Mouse (Mus musculus) c-Kit-positive CD71-negative TER-119-negative erythroid progenitor cells, embryonic 14.5 days (primary cell): ENCODE results near the gene Pom121l2.

Source experiments
- DNase-seq: peaks from one replicate; pipeline ENCODE4 v3.0.0-alpha.2; 2013; ENCODE audit warnings: low read depth

Pom121l2 gene

DNA sequence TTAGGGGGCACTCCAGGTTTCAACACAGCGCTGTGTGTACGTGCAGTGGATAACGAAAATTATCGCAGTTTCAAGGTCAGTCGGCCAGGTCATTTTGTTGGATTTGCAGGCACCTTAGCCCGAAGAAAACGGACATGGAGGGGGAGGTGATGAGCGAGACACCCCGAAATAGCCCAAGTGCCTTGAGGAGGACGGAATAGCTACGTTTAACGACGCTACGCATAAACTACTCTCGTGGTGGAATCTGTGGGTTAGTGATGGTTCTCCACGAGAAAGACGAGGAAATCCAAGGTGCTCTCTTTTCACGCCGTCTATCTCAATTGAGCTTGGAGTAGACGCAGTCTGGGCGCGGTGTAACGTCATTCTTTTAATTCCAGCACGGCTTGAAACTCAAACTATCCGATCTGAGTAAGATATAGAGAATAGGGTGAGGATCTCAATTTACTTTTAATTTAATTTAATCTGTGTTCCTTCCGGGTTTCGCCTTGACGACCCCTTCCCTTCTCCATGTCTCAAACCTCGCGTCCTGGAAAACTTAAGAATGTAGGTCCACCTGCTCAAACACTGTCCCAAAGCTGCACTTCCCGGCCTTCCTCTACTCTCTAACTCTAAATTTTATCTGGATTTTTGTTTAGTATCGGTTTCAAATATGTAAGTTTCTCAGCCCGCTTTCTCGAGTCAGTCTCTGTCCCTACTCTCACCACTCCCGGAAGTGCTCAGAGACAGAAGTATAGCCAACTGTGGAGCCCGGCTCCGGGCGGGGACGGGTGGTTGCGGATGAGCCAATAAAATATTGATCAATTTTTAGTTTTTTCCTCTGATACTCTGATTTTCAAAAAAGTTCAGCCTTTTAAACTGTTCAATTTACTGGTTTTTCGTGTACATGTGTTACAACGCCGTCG lies 39.2 kb downstream of the Pom121l2 start:
- DNase-seq = no peak

DNA sequence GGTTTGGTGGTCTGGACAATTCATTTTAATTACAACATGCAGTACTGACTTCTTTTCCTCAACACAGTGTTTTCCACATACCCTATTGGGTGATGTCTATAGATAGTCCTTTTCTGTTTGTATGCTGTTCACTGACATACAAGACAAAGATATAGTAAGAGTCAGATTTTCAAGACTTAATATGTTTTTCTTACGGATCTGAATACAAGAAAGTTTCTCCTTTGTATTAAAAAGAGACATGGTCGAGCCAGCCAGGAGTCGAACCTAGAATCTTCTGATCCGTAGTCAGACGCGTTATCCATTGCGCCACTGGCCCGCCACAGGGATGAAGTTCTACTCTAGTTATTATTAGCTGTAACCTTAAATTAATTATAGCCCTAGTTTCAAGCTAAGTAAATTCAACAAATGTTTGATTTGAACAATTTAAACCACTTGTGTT lies 39.9 kb downstream of the Pom121l2 start:
- DNase-seq = no peak

DNA sequence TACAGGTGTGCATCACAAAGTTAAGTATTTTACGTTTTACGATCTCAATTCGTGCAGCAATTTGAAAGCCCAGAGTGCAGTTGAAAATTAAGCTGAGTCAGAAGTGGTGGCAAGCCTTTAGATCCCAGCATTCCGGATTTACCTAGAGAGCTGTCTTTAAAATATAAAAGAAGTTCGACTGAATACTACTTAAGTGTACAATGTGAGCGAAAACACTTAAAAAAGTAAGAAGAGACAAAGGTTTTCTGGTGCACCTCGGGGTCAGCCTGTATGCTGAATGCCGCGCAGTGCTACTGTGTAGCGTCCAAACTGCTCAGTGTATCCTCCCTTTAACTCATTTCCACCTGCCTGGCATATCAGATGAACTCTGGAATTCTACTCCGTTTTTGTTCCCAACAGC lies 40.6 kb downstream of the Pom121l2 start:
- no peak for DNase-seq

DNA sequence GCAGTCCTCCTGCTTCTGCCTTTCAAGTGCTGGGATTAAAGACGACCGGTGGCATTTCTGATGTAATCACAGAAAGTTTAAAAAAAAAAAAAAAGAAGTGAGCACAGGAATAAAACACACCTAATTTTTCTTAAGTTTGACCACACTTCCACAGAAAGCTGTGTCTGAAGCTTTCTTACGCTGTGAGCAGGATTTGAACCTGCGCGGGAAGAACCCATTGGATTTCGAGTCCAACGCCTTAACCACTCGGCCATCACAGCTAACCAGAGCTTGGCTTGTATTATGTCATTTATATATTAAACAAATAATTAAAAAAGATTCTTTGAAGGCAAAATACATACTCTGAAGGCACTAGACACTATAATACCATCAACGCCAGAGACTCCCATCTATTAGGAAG lies 41.2 kb downstream of the Pom121l2 start:
- peak; percentile 87 for DNase-seq

DNA sequence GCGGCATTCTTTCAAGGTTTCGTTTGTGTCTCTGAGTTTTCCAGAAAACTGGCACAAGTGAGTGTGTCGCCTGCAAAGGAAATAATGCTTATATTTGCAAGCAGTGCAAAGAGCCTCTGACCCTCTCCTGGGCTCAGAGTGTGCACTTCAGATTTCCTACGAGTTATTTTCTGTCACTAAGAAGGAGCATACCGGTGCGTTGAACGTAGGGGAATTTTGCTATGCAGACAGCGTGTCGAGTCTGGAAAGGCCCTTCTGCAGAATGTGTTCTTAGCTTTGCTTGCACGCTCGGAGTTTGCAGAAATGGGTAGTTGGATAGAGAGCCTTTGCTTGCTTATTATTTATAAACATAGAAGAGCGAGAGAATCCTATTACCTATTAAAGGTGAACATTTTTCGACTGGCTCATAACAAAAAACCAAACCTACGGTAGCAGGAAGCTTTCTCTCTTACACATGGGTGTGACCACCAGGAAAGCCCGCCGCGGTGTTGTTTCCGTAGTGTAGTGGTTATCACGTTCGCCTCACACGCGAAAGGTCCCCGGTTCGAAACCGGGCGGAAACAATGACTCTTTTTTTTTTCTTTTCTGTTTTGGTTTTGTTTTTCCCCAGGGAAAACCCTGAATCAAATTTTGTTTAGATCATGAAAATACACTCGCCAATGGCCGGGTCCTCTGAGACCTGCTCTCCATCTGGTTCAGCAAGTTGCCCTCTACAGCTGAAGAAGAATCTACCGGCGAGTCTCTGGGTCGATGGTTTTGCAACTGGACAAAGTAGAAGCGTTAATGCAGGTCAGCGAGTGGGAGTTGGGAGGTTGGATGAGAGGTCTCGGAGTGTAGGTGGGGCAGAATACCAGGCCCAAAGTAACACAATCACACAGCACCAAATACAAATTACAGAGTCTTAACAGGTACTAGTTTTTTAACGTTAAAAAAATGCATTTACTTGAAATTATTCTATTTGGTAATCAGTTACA lies 45.4 kb downstream of the Pom121l2 start:
- no peak for DNase-seq

DNA sequence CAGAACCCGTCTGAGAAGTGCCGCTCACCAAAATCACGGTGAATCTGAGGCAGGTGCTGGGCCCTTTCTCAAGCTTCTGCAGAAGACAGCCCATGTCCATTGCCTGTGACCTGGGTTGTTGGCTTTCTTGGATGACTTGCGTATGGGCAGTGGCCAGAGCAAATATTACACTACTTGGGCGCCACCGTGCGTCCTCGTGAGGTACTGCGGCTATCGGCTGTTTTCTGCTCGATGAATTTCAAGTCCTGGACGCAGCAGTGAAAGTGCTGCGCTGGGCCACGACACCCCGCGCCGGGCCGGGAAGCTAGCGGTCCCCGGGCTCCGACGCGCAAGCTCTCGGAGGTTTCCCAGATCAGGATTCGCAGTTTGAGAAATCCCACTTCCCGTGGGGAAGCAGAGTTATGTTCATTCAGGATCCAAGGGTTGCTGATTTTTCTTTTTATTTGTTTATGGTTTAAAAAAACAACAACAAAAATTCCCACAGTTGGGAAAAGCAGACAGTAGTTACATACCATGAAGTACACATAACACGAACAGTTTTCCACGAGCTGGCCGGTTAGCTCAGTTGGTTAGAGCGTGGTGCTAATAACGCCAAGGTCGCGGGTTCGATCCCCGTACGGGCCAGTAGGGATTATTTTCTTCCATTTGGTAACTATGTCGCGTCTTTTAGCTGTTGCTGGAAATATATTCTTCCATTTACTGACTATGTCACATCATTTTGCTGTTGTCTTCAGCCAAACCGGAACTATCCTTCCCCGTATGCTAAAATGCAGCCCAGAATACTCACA lies 47.9 kb downstream of the Pom121l2 start:
- DNase-seq = peak; percentile 91

DNA sequence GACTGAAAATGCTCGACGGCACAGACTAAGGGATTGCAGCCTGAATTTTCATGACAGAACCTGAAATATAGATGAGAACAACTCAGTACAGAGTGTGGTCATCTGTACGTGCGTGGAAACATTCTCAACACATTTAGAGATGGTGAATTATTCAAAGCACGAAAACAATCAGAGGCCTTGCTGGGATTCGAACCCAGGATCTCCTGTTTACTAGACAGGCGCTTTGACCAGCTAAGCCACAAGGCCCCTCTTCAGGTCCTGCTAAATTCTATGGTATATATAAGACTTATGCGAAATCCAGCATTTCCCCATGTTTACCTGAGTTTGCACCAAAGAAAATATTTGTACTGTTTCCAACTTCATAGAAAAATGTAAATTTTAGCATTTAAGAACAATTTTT lies 48.9 kb downstream of the Pom121l2 start:
- DNase-seq = no peak

DNA sequence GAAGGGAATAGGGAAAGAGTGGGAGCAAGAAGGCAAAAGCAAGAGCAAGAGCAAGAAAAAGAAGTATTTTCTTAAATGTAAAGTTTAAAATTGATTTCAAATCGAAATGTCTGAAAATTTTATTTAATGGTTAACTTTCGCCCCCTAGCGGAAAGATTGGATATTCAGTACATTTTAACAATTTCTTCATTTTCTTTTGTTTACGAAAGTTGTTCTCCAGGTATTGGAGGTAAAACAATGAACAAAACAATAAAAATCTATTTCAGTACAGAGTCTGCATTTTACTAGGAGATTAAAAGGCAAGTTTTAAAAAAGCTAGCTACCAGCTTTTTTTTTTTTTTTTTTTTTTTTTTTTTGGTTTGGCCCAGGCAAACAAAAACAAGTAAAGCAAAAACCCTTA lies 49.5 kb downstream of the Pom121l2 start:
- DNase-seq = no peak

DNA sequence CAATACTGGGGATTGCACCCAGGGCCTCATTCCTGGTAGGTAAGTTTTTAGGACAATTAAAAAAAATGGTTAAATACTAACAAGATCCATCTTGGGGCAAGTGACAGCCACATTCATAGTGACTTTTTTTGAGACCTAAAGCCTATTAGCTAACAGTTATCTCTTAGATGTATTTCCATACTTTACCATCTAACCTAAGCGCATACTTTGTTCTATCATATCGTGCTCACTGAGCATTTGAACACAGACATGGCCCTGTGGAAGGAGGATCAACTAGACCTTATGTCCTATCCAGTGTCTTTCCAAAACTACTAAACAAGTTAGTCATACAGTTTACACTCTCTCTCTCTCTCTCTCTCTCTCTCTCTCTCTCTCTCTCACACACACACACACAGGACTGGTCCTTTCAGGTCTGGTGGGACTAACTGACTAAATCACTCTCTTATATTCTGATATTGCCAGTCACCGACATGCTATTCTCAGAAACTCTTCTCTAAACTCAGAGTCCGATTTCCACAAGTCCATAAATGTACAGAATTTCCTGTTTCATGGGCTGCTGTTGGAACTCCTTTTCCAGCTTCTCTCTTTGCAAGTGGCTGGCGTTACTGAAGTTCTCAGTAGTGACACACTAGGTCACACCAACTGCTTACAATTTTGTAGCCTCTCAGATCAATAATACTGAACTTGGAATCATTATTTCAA lies 52.9 kb downstream of the Pom121l2 start:
- no peak for DNase-seq

DNA sequence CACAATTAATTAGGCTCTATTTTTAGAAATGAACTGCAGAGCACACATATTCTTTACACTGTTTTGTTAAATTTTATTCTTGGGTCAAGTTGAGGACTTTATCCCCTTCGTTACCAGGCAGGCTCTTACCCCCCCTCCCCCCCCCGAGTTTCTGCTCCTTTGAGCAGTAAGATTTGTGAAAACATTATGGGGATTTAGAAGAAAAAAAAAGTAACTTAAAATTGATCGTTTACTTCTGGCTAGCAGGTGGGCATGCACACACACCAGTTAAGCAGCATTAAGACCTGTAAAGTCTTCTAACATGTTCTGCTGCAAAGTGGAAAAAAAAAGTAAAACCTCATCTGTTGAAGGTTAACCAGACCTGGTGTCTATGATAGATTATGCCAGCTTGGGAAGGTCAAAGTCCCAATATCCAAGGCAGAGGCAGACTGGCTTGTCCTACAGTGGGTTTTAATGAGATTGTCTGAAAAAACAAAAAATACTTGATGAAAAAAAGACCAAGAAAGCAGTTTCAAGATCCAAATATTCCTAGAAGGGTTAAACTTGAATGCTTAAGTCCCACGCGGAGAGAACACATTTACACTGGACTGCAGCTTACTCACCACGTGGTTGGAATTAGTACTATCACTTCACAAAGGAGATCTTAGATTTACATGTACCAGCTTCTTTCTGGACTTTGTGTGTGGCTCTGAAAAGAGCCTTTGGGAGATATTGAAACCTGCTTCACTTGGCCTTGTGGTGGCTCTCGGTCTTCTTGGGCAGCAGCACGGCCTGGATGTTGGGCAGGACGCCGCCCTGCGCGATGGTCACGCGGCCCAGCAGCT lies 53.7 kb downstream of the Pom121l2 start:
- DNase-seq = no peak

DNA sequence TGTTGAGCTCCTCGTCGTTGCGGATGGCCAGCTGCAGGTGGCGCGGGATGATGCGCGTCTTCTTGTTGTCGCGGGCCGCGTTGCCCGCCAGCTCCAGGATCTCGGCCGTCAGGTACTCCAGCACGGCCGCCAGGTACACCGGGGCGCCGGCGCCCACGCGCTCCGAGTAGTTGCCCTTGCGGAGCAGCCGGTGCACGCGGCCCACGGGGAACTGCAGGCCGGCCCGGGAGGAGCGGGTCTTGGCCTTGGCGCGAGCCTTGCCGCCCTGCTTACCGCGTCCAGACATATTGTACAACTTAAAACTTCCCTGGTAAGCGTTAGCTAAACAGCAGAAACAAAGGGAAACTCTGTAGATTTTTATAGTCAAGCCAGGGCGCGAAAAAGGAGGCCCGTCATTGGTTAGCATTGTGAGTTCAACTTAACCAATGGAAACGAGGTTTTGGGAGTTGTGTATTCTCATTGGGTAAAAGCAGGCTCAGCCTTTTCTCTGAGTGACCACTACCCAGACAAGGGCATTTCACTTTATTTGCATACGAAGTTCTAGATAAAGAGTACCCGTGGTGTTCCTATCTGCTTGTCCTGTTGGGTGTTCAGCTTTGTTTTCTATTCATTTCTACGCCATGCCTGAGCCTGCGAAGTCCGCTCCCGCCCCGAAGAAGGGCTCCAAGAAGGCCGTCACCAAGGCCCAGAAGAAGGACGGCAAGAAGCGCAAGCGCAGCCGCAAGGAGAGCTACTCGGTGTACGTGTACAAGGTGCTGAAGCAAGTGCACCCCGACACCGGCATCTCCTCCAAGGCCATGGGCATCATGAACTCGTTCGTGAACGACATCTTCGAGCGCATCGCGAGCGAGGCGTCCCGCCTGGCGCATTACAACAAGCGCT lies 54.5 kb downstream of the Pom121l2 start, which contains the start of the genes Hist1h2ah and Hist1h2bk:
Gene Hist1h2ah (minus strand): TSS at position 302 of the 882 bp plus-strand sequence.
Gene Hist1h2bk (plus strand): TSS at position 604 of the 882 bp plus-strand sequence.
- DNase-seq = peak; percentile 92

DNA sequence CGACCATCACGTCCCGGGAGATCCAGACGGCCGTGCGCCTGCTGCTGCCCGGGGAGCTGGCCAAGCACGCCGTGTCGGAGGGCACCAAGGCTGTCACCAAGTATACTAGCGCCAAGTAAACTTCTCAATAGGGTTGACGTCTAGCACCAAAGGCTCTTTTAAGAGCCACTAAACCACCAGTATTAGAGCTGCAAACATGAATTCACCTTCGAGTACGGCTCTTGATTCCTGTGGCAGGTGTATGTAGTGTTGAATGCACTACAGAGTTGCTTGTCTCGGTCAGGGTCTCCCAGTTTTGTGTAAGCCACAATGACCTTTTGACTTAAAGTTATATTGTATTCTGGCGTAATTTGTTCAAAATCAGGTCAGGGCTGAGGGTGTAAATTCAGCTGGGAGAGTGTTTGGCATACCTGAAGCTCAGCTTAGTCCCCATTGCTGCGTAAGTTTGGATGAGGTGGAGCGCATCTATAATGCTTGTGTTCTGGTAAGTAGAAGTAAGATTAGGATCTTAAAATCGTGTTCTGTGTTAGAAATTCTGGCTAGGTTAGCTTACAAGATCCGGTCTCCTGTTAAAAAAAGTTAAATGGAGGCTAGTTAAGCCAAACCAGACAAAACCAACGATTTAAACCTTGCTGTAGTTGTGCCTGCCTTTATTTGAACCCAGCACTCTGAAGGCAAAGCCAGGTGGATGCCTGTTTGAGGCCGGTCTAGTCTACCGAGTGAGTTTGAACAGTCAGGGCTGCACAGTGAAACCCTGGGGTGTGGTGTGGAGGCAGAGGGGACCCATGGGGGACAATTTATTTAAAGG lies 55.4 kb downstream of the Pom121l2 start:
- DNase-seq = no peak

DNA sequence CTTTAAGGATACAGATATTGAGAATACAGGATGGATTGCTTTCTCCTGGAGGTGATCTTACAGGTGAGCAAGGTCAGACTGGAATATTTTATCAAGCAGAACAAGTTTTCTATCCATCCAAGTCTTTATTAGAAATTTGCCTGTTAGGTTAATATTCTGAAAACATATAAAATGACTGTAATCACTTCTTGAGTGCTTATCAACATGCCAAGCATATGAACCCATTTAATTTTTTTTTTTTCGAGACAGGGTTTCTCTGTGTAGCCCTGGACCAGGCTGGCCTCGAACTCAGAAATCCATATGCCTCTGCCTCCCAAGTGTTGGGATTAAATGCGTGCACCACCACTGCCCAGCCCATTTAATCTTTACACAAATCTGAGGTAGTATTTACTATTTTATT lies 56.0 kb downstream of the Pom121l2 start:
- DNase-seq = no peak

DNA sequence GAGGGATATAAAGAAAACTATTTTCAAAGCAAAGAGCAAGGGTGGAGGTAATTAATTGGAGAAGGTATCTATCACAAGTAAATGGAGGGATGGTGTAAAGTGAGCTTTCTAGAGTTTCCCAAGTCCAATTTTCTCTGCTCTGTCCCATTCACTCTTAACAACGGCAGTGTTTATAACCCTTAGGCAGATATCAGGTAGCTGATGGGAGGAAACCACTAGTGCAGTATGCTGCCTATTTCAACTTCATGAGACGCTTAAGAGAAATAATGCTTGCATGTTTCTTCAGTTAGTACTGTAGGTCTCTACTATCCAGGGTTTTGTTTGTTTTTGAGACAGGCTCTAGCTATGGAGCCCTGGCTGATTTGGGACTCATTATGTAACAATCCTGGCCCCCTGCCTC lies 56.4 kb downstream of the Pom121l2 start:
- DNase-seq = no peak
